Mouse (Mus musculus): ENCODE measurements around the gene Pias1. TPM values are rescaled to one million over a fixed set of nuclear protein-coding genes. Genes with fewer than 3 reads are reported as not detected.

Gene Pias1
- total and polyA plus RNA-seq, 3 experiments = 7.7 to 21.5 TPM; not detected in 1

DNA sequence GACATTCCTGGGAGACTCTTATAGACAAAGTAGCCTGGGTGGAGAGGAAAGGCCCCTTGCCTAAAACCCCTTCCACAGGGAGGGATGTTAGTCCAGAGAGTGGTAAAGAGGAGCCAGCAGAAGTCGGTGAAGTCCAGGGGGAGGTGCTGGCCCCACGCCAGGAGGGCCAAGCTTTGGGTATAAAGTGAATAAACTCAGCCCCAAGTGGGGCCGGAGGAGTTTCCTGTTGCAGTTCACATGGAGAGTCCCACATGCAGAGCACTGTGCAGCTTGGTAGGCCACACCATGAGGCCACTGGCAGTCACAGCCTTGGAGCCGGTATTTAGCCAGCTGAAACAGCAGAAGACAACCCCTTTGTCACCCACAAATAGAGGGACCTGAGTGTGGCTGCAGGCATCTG lies 133.2 kb downstream of the Pias1 start:
- no peak for DNase-seq (ENCODE audit: low read depth, low spot score)
- no peaks in the 10 kb centered on the region for H3K27me3 ChIP-seq (ENCODE audit: control insufficient read depth in 1 of 2, insufficient read depth in 2 of 2, low read length in 2 of 2)
- no peaks in the 10 kb centered on the region for H3K79me2 ChIP-seq (ENCODE audit: control insufficient read depth, insufficient read depth, low read length, poor library complexity)
- no peak for TF ChIP-seq MAX (IDR thresholded peaks at IDR 0.05; ENCODE audit: low read length)
- no peak for TF ChIP-seq UBTF (IDR thresholded peaks at IDR 0.05; ENCODE audit: borderline replicate concordance, insufficient read depth, low read depth, low read length)
- TF ChIP-seq ZC3H11A (IDR thresholded peaks at IDR 0.05; ENCODE audit: low read depth, low read length) = no peak
- no peak for TF ChIP-seq ELF1 (IDR thresholded peaks at IDR 0.05; ENCODE audit: low read depth, low read length)
- TF ChIP-seq TBP (IDR thresholded peaks at IDR 0.05; ENCODE audit: low read depth, low read length) = no peak
- no peak for TF ChIP-seq POLR2A (IDR thresholded peaks at IDR 0.05; ENCODE audit: control insufficient read depth in 1 of 2, insufficient read depth in 1 of 2, low read depth in 1 of 2, low read length in 2 of 2, poor library complexity in 1 of 2)
- TF ChIP-seq MAZ (IDR thresholded peaks at IDR 0.05; ENCODE audit: low read depth, low read length) = no peak
- TF ChIP-seq HCFC1 (IDR thresholded peaks at IDR 0.05; ENCODE audit: low read depth, low read length) = no peak
- no peak for TF ChIP-seq E2F4 (IDR thresholded peaks at IDR 0.05; ENCODE audit: borderline replicate concordance, low read depth, low read length)
- no peak for TF ChIP-seq CHD2 (IDR thresholded peaks at IDR 0.05; ENCODE audit: low read length)
- TF ChIP-seq MAFK (IDR thresholded peaks at IDR 0.05; ENCODE audit: borderline replicate concordance, low read depth, low read length) = no peak
- H3K9ac ChIP-seq (ENCODE audit: control insufficient read depth, low read depth, low read length, poor library complexity, severe bottlenecking) = no peak overlapping the region
- H3K4me3 ChIP-seq (ENCODE audit: control insufficient read depth in 1 of 2, insufficient read depth in 1 of 2, low read depth in 2 of 2, low read length in 2 of 2) = no peak overlapping the region
- no peaks in the 10 kb centered on the region for H3K9me3 ChIP-seq (replicated peaks; ENCODE audit: insufficient read depth, low read length)
- no peaks in the 10 kb centered on the region for H3K36me3 ChIP-seq (ENCODE audit: control insufficient read depth in 1 of 2, insufficient read depth in 2 of 2, low read length in 2 of 2)
- no peaks in the 10 kb centered on the region for H3K4me1 ChIP-seq (ENCODE audit: control insufficient read depth in 1 of 2, insufficient read depth in 2 of 2, low read length in 2 of 2)
- no peak overlapping the region for H3K27ac ChIP-seq (ENCODE audit: control insufficient read depth, low read depth, low read length)

DNA sequence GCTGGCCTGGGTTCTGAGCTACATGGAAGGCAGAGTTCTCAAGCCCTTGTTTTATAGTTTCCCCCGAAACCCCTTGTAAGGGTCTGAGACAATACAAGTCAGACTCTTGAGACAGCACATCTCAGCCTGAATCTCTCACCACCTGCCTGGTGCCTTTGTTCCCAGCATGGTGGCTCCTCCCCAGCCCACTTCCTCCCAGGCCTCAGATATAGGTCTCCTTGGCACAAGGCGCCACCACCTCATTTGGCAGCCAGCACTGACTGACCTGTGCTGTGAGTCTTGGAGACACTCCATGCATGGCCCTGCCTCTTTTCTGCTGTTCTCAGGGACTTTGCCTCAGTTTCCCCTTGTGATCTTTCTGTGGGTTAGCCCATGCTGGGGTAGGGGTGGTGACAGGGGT lies 136.2 kb downstream of the Pias1 start:
- no peaks in the 10 kb centered on the region for H3K79me2 ChIP-seq (ENCODE audit: control insufficient read depth, insufficient read depth, low read length, poor library complexity)
- H3K4me1 ChIP-seq (ENCODE audit: control insufficient read depth in 1 of 2, insufficient read depth in 2 of 2, low read length in 2 of 2) = no peaks in the 10 kb centered on the region
- TF ChIP-seq EP300 (IDR thresholded peaks at IDR 0.05; ENCODE audit: low read depth in 1 of 2, low read length in 2 of 2) = no peak
- TF ChIP-seq ELF1 (IDR thresholded peaks at IDR 0.05; ENCODE audit: low read depth, low read length) = no peak
- no peak for TF ChIP-seq MAZ (IDR thresholded peaks at IDR 0.05; ENCODE audit: low read depth, low read length)
- TF ChIP-seq HCFC1 (IDR thresholded peaks at IDR 0.05; ENCODE audit: low read depth, low read length) = no peak
- no peak for TF ChIP-seq KAT2A (conservative IDR thresholded peaks at IDR 0.05; ENCODE audit: low read depth, low read length)
- TF ChIP-seq CHD1 (IDR thresholded peaks at IDR 0.05; ENCODE audit: low read depth, low read length) = no peak
- TF ChIP-seq ZKSCAN1 (IDR thresholded peaks at IDR 0.05; ENCODE audit: low read depth, low read length) = no peak
- no peak for TF ChIP-seq USF2 (IDR thresholded peaks at IDR 0.05; ENCODE audit: borderline replicate concordance in 1 of 2, insufficient read depth in 1 of 2, low read depth in 1 of 2, low read length in 2 of 2)
- no peak for TF ChIP-seq ETS1 (IDR thresholded peaks at IDR 0.05; ENCODE audit: low read depth, low read length)
- TF ChIP-seq SMC3 (IDR thresholded peaks at IDR 0.05; ENCODE audit: low read depth, low read length) = no peak
- TF ChIP-seq TBP (IDR thresholded peaks at IDR 0.05; ENCODE audit: low read depth, low read length) = no peak
- TF ChIP-seq NELFE (IDR thresholded peaks at IDR 0.05; ENCODE audit: low read depth, low read length) = no peak
- no peak for DNase-seq (ENCODE audit: low read depth, low spot score)
- H3K36me3 ChIP-seq (ENCODE audit: control insufficient read depth in 1 of 2, insufficient read depth in 2 of 2, low read length in 2 of 2) = no peaks in the 10 kb centered on the region
- H3K4me3 ChIP-seq (ENCODE audit: control insufficient read depth in 1 of 2, insufficient read depth in 1 of 2, low read depth in 2 of 2, low read length in 2 of 2) = no peak overlapping the region
- no peak overlapping the region for H3K9ac ChIP-seq (ENCODE audit: control insufficient read depth, low read depth, low read length, poor library complexity, severe bottlenecking)
- H3K9me3 ChIP-seq (replicated peaks; ENCODE audit: insufficient read depth, low read length) = no peaks in the 10 kb centered on the region
- H3K27me3 ChIP-seq (ENCODE audit: control insufficient read depth in 1 of 2, insufficient read depth in 2 of 2, low read length in 2 of 2) = no peaks in the 10 kb centered on the region
- no peak overlapping the region for H3K27ac ChIP-seq (ENCODE audit: control insufficient read depth, low read depth, low read length)

Measured in MEL (cell line).